Mouse (Mus musculus) liver, embryonic 14.5 days (tissue): Measurements from ENCODE around the gene Pramel7.

Source experiments
- CTCF ChIP-seq: IDR thresholded peaks from 2 replicates; pipeline ENCODE4 v1.5.1; 2016; ENCODE audit warnings: antibody characterized with exemption, low read depth, control low read depth
- EP300 ChIP-seq: IDR thresholded peaks from 2 replicates; pipeline ENCODE4 v1.6.1; 2016; ENCODE audit warnings: antibody characterized with exemption, low read depth

DNA sequence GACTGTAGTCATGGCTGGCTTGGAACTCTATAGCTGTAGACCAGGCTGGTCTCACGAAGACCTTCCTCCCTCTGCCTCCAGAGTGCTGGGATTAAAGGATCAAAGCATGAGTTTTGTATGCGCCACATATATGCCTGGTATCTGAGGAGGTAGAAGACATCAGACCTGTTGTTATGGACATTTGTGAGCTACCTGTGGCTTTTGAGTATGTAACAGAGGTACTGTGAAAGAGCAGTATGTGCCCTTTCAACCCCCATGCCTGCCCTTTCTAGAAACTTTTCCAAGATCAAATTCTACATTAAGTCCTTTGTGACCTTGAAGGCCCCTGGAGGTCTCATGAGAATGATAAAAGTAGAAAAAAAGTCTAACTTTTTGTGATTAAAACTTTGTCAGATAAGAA lies 18.2 kb upstream of the Pramel7 start:
- TF ChIP-seq CTCF (no peak), EP300 (no peak)
